Mouse (Mus musculus) brain, adult 10 weeks (tissue): ENCODE results near the gene Gm9268. TPM values are rescaled to one million over a fixed set of nuclear protein-coding genes. Genes with fewer than 3 reads are reported as not detected.

Experiments
- polyA plus RNA-seq: library from polyadenylated mRNA; stranded (reverse); fragments of 350-450 nt; fragmentation: Illumina TruSeq; extraction: RNeasy Lipid Tissue Mini Kit (QIAGEN cat#74804); gene quantifications from one replicate; pipeline ENCODE4 v1.2.3, GENCODE M21; 2015; ENCODE audit warnings: low read depth, low replicate concordance

Gm9268 gene
- polyA plus RNA-seq, result not detected

GRCm38 (mm10) chr7:43018465-43018864, at the start of gene Gm9268:
Gm9268 (plus strand) TSS chr7:43018765.

Other genes with a start within 250 kb of the Gm9268 start
- not detected for gene Vmn2r62, start 225.2 kb upstream of the Gm9268 start, polyA plus RNA-seq
- gene Gm2381, start 151.5 kb upstream of the Gm9268 start, polyA plus RNA-seq, result not detected
- gene Vmn2r63, start 84.9 kb upstream of the Gm9268 start, polyA plus RNA-seq, result not detected
- not detected for gene Zfp936, start 95.5 kb downstream of the Gm9268 start, polyA plus RNA-seq